Mouse (Mus musculus) cortical plate, adult 2 months (tissue): ENCODE results near the gene Apoh. TPM values are rescaled to one million over a fixed set of nuclear protein-coding genes. Genes with fewer than 3 reads are reported as not detected.

Experiments used
- H3K27ac ChIP-seq: fragments of 200-500 bp; 2 replicates; pipeline ENCODE4 v1.5.1; 2012; ENCODE audit warnings: low read length, control low read depth, inconsistent platforms; ENCODE audit not compliant: insufficient read depth
- H3K4me1 ChIP-seq: fragments of 200-500 bp; 2 replicates; pipeline ENCODE4 v1.6.1; 2011; ENCODE audit warnings: low read length; ENCODE audit not compliant: control insufficient read depth, insufficient read depth
- H3K4me3 ChIP-seq: fragments of 200-500 bp; 2 replicates; pipeline ENCODE4 v1.5.1; 2011; ENCODE audit warnings: mild to moderate bottlenecking, low read length, control low read depth; ENCODE audit not compliant: insufficient read depth
- CTCF ChIP-seq: fragments of 200-500 bp; IDR thresholded peaks from 2 replicates; pipeline ENCODE4 v1.5.1; 2011; ENCODE audit warnings: mild to moderate bottlenecking, control low read depth, low read length; ENCODE audit not compliant: insufficient read depth; ENCODE audit errors: extremely low read depth
- POLR2A ChIP-seq: fragments of 200-500 bp; IDR thresholded peaks from 2 replicates; pipeline ENCODE4 v1.6.1; 2011; ENCODE audit warnings: mild to moderate bottlenecking, low read length, control low read depth; ENCODE audit not compliant: insufficient read depth; ENCODE audit errors: extremely low read depth
- polyA plus RNA-seq: library from polyadenylated mRNA; depleted of rRNA; stranded (reverse); fragments of >200 nt; gene quantifications from 2 replicates; pipeline ENCODE4 v1.2.3, GENCODE M21; 2012

Gene Apoh
- polyA plus RNA-seq, 1 experiment, result 0.73 TPM

- no peak overlapping the region for H3K27ac ChIP-seq
- TF ChIP-seq CTCF, result no peak
- H3K4me1 ChIP-seq, result no peaks in the 10 kb centered on the region
- H3K4me3 ChIP-seq, result no peak overlapping the region
Measured at GRCm38 (mm10) chr11:108376815-108377214, 33.7 kb downstream of the Apoh start.

GRCm38 (mm10) chr11:108377680-108378362, 34.7 kb downstream of the Apoh start:
- no peak overlapping the region for H3K27ac ChIP-seq
- peak overlapping the region; percentile 7; the same call in 1 of the 2 replicates for H3K4me3 ChIP-seq
- H3K4me1 ChIP-seq, result no peaks in the 10 kb centered on the region
- TF ChIP-seq POLR2A (no peak), CTCF (peak; percentile 95)

- no peak for TF ChIP-seq CTCF
- TF ChIP-seq POLR2A, result no peak
- Histone ChIP-seq H3K4me1 (no peaks in the 10 kb centered on the region), H3K27ac (no peak overlapping the region), H3K4me3 (no peak overlapping the region)
Measured at GRCm38 (mm10) chr11:108378363-108378751, 35.2 kb downstream of the Apoh start.

GRCm38 (mm10) chr11:108382664-108383063, 39.5 kb downstream of the Apoh start:
- Histone ChIP-seq H3K27ac (no peak overlapping the region), H3K4me1 (no peaks in the 10 kb centered on the region), H3K4me3 (no peak overlapping the region)
- TF ChIP-seq POLR2A (no peak), CTCF (no peak)

GRCm38 (mm10) chr11:108384920-108385665, 41.9 kb downstream of the Apoh start:
- H3K27ac ChIP-seq, result no peak overlapping the region
- no peak overlapping the region for H3K4me3 ChIP-seq
- TF ChIP-seq CTCF (no peak), POLR2A (no peak)
- H3K4me1 ChIP-seq, result no peaks in the 10 kb centered on the region

- no peak overlapping the region for H3K4me3 ChIP-seq
- H3K4me1 ChIP-seq, result no peaks in the 10 kb centered on the region
- no peak for TF ChIP-seq CTCF
- no peak for TF ChIP-seq POLR2A
- no peak overlapping the region for H3K27ac ChIP-seq
Measured at GRCm38 (mm10) chr11:108385666-108386024, 42.5 kb downstream of the Apoh start.

- Histone ChIP-seq H3K4me3 (no peak overlapping the region), H3K27ac (no peak overlapping the region), H3K4me1 (no peaks in the 10 kb centered on the region)
- TF ChIP-seq CTCF (no peak), POLR2A (no peak)
Measured at GRCm38 (mm10) chr11:108395061-108395460, 51.9 kb downstream of the Apoh start.

GRCm38 (mm10) chr11:108396076-108396829, 53.1 kb downstream of the Apoh start:
- no peak for TF ChIP-seq CTCF
- TF ChIP-seq POLR2A, result no peak
- Histone ChIP-seq H3K4me3 (no peak overlapping the region), H3K27ac (no peak overlapping the region), H3K4me1 (no peaks in the 10 kb centered on the region)

- H3K4me3 ChIP-seq, result no peak overlapping the region
- no peak for TF ChIP-seq CTCF
- TF ChIP-seq POLR2A, result no peak
- H3K4me1 ChIP-seq, result no peaks in the 10 kb centered on the region; the same call in 1 of the 2 replicates
- no peak overlapping the region for H3K27ac ChIP-seq
Measured at GRCm38 (mm10) chr11:108409876-108410644, 66.9 kb downstream of the Apoh start.
